Mouse (Mus musculus) testis, adult 2 months (tissue): ENCODE measurements around the gene Trpv4. TPM values are rescaled to one million over a fixed set of nuclear protein-coding genes. Genes with fewer than 3 reads are reported as not detected.

ENCODE experiments used
- H3K27ac ChIP-seq: fragments of 200-500 bp; 2 replicates; pipeline ENCODE4 v1.5.1; 2012; ENCODE audit warnings: low read depth, low read length; ENCODE audit not compliant: control insufficient read depth, insufficient read depth
- H3K27me3 ChIP-seq: fragments of 200-500 bp; 2 replicates; pipeline ENCODE4 v1.6.1; 2012; ENCODE audit warnings: mild to moderate bottlenecking, low read length, moderate library complexity; ENCODE audit not compliant: control insufficient read depth, insufficient read depth
- H3K36me3 ChIP-seq: fragments of 200-500 bp; 2 replicates; pipeline ENCODE4 v1.6.1; 2012; ENCODE audit warnings: mild to moderate bottlenecking, low read length; ENCODE audit not compliant: control insufficient read depth, insufficient read depth
- H3K4me1 ChIP-seq: fragments of 200-500 bp; 2 replicates; pipeline ENCODE4 v1.6.1; 2012; ENCODE audit warnings: low read length; ENCODE audit not compliant: control insufficient read depth, insufficient read depth
- H3K4me3 ChIP-seq: fragments of 200-500 bp; 2 replicates; pipeline ENCODE4 v1.5.1; 2012; ENCODE audit warnings: low read depth, mild to moderate bottlenecking, low read length, moderate library complexity, mixed read lengths; ENCODE audit not compliant: control insufficient read depth
- CTCF ChIP-seq: fragments of 200-500 bp; IDR thresholded peaks from 2 replicates; pipeline ENCODE4 v1.5.1; 2012; ENCODE audit warnings: low read depth, mild to moderate bottlenecking, inconsistent platforms, low read length, moderate library complexity; ENCODE audit not compliant: control insufficient read depth, insufficient read depth, insufficient replicate concordance
- POLR2A ChIP-seq: fragments of 200-500 bp; IDR thresholded peaks from 2 replicates; pipeline ENCODE4 v1.6.1; 2012; ENCODE audit warnings: low read depth, mild to moderate bottlenecking, inconsistent platforms, low read length, moderate library complexity; ENCODE audit not compliant: control insufficient read depth
- polyA plus RNA-seq: library from polyadenylated mRNA; depleted of rRNA; stranded (reverse); fragments of >200 nt; gene quantifications from 2 replicates; pipeline ENCODE4 v1.2.3, GENCODE M21; 2012

The Trpv4 gene
- polyA plus RNA-seq, 1 experiment, result 0.93 TPM

DNA sequence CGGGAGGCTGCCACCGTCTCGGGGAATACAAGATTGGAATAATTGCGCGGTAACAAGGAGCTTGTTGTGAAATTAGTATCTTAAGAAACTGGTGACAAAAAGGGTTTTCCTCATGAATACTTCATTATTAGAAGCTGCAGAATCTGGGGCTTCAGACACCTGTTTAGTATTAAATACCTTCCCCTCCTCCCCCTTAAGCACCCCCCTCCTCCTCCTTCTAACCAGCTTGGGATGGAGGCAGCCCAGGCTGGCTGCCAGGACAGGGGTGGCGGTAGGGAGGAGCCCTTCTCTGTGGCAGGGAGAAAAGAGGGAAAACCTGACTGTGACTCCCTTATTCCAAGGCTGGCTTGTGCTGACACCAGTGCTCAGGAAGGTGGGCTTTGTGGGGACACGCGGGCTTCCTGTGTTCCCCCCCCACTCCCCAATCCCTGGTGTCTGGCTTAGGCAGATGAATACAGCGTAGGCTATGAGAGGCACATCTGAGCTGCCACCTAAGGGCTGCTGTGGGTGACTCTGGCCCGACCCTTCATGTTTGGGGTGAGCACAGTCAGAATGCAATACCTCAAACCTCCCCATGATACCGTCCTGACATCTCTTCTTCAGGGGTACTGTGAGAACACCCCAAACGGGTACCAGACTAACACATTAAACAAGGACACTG lies 64.9 kb downstream of the Trpv4 start:
- Histone ChIP-seq H3K36me3 (no peaks in the 10 kb centered on the region), H3K4me3 (no peak overlapping the region), H3K27ac (no peak overlapping the region), H3K4me1 (peaks cover 38% of the 10 kb centered on the region), H3K27me3 (no peaks in the 10 kb centered on the region)
- TF ChIP-seq CTCF (no peak), POLR2A (no peak)

DNA sequence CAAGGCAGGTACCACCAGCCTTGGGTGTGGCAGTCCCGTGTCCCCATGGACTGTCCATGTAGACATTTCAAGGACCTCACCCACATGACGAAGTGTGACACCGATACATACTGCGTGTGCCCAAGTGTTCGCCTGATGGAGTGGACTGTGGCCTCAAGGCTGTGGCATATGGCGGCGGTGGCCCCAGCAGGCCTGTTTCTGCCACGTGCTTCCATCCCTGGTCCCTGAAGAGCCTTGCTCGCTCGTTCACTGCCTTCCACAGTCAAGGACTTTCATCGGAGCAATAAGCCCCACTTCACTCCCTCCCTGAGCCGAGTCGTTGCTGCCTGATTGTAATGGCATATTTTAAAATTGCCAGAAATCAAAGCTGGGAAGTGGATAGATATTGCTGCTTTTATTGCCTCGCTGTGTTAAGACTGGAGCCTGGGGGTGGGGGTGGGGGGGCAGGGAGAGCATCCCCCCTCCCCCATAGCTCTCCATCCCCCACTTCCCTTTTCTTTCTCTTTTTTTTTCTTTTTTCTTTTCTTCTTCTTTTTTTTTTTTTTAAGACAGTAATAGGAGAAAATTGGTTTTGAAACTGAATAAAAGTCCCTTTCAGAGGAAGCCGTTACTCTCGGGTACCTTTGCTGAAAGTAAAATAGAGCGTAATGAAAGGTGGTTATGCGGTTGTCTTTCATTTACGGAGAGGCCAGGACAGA lies 65.6 kb downstream of the Trpv4 start:
- TF ChIP-seq POLR2A, result no peak
- TF ChIP-seq CTCF, result no peak
- Histone ChIP-seq H3K27me3 (no peaks in the 10 kb centered on the region), H3K4me3 (no peak overlapping the region), H3K4me1 (peaks cover 38% of the 10 kb centered on the region), H3K27ac (no peak overlapping the region; the same call in 1 of the 2 replicates), H3K36me3 (no peaks in the 10 kb centered on the region)

DNA sequence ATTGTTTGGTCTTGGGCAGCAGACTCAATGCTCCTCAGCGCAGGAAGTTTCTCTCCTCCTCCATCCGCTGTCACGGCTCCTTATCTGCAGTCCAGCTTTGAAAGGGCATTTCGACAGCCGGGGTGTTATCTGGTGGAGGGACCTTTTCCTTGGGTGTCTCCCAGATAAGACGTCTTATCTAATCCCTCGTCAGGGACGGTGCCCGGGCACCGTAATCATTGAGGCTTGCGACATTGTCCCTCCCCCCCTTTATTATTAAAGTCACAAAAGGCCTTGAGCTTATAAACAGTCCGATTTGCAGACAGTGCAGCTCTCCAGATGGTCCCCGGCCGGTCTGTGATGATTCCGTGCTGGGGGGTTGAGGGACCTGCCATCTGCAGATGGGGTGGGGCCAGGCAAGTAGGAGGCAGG lies 67.1 kb downstream of the Trpv4 start:
- Histone ChIP-seq H3K27ac (peak overlapping the region; percentile 69; the same call in 1 of the 2 replicates), H3K36me3 (no peaks in the 10 kb centered on the region), H3K4me1 (peaks cover 23% of the 10 kb centered on the region), H3K27me3 (no peaks in the 10 kb centered on the region), H3K4me3 (no peak overlapping the region)
- no peak for TF ChIP-seq CTCF

DNA sequence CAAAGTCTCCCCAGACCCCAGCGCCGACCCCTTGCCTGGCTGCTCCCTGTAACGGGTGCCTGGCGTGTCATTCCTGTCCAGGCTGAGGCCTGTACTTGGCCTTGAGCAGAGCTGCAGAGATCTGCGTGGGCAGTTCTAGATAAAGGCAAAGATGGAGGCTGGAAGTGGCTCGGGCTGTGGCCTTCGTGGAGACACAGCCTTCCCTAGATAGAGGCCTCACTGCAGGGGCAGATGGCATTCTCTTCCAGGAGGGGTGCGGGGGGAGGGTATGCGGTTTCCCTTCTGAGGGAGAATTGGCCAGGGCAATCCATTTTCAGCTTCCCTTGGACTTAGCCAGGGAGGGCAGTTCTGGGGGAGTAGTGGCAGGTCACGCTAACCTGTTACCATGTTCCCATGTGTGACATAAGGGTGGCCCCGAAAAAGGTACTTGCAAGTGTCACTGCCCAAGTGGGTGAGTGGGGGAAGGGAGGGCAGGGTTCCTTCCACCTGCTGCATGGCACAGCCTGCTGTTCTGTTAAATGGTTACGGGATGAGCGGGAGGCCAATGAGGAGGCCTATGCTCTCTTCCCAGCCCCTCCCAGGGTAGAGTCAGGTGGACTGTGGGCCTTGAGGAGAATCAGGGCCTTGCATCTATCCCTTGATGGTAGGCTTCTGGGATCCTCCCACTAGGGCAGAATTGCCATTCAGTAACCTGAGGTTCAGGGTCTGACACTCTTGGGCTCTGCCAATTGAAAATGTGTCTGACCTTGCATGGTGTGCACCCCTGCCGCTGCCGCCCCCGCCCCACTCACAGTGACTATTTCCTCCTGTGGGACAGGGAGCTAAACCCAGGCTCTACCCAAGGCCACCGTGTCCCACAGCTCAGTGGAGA lies 67.9 kb downstream of the Trpv4 start:
- H3K27ac ChIP-seq, result peak overlapping the region; percentile 69
- peaks cover 20% of the 10 kb centered on the region for H3K4me1 ChIP-seq
- no peaks in the 10 kb centered on the region for H3K27me3 ChIP-seq

DNA sequence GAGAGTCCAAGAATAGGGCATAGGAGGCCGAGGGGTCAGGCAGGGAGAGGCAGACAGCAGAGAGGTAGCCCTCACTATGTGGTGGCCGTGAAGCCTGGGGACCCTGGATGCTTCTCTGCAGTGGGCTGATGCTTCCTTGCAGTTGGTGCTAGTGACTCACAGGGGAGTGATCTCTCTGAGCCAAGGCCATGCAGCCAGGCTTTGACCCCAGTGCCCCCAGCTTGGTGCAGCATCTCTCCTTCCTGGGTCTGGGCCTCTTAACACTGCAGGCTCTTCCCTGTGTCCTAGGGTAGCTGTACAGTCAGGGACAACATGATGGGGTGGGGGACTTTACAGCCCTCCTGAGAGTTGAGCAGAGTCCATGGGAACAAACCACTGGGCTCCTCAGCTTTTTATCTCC lies 68.8 kb downstream of the Trpv4 start:
- Histone ChIP-seq H3K4me1 (peaks cover 15% of the 10 kb centered on the region), H3K4me3 (no peak overlapping the region)

More for the DNA sequence above, 67.9 kb downstream of the Trpv4 start:
- Histone ChIP-seq H3K36me3 (no peaks in the 10 kb centered on the region), H3K4me3 (no peak overlapping the region)
- no peak for TF ChIP-seq CTCF
- TF ChIP-seq POLR2A, result no peak

DNA sequence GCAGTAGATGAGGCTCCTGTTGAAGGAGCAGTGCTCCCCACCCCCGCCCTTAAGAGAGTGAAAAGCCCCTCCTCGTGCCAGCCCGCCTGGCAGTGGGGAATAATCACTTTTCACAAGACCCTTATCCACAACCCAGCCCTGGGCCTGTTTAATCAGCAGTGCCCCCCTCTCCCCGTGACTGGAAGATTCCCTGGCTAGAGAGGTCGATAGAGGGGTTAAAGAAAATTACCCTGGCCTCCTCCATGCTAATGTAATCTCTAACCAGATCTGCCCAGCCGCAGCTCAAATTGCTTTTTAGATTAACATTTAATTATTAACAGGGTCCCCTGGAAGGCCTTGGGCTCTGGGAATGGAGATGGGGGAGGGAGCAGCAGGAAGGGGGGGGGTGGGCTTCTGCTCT lies 69.2 kb downstream of the Trpv4 start:
- Histone ChIP-seq H3K4me3 (no peak overlapping the region), H3K27ac (no peak overlapping the region), H3K27me3 (no peaks in the 10 kb centered on the region), H3K36me3 (no peaks in the 10 kb centered on the region), H3K4me1 (peaks cover 11% of the 10 kb centered on the region)
- TF ChIP-seq CTCF, result no peak
- no peak for TF ChIP-seq POLR2A

More for the DNA sequence above, 68.8 kb downstream of the Trpv4 start:
- TF ChIP-seq CTCF, result no peak
- TF ChIP-seq POLR2A, result no peak
- no peaks in the 10 kb centered on the region for H3K36me3 ChIP-seq
- H3K27me3 ChIP-seq, result no peaks in the 10 kb centered on the region
- no peak overlapping the region for H3K27ac ChIP-seq

DNA sequence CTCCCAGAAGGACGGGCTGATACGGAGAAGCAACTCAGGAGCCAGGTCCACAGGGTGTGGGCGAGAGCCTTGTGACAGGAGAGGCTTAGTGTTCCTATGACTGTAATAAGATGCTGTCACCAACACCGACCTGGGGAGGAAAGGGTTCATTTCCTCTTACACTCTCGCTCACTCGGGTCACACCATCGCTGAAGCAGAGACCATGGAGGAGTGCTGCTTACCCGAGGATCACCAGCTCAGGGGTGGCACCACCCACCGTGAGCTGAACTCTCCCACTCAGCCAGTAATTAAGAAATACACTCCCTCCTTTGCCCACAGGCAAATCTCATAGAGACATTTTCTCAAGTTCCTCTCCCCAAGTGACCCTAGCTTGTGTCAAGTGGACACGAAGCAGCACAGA lies 69.8 kb downstream of the Trpv4 start:
- no peaks in the 10 kb centered on the region for H3K27me3 ChIP-seq
- no peak for TF ChIP-seq POLR2A
- TF ChIP-seq CTCF, result no peak
- H3K36me3 ChIP-seq, result no peaks in the 10 kb centered on the region
- no peak overlapping the region for H3K27ac ChIP-seq
- peaks cover 8% of the 10 kb centered on the region for H3K4me1 ChIP-seq
- no peak overlapping the region for H3K4me3 ChIP-seq
